Mouse (Mus musculus) lung, postnatal 14 days (tissue): ENCODE data around the gene Sv2c.
A peak's percentile ranks its signal among the peaks of the same experiment; 100 is the strongest.

Experiments used
- DNase-seq: peaks from one replicate; pipeline ENCODE4 v3.0.0; 2021

Sv2c gene

DNA sequence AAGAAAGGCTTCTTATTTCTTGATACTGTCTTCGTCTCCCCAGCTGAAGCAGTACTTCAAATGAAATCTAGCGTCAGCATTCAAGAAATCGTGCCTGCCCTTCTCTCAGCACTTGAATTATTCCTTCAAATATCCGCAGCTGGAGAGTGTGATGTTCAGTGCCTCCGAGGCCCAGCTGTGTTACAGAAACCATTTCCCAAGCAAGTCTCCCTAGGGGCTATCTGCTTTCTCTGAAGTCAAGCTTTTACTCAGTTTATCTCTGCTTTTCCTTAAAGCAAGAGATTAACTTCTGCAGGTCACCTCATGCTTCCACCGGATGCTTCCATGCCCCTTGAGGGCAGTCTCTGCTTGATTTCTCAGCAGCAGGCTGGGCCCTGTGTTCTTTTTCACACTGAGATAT, 166.8 kb downstream of the Sv2c start:
- DNase-seq, result no peak

DNA sequence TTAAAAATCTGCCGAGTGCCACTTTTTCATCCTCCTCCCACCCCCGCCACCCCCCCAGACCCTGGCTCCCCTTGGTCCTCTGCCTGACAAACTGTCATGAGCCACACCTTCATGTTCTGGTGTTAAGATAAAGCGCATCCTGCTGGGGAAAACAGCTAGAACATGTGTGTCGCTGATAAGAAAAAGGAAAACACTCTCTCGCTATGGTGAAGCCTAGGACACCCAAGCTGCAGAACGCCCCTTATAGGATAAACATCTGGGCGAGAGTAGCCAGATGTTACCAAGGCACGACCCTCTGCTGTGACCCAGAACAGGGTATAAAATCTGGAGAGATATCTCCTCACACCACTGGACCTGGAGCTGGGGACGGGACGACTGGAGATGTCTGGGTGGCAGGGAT, 167.2 kb downstream of the Sv2c start:
- DNase-seq, result no peak

DNA sequence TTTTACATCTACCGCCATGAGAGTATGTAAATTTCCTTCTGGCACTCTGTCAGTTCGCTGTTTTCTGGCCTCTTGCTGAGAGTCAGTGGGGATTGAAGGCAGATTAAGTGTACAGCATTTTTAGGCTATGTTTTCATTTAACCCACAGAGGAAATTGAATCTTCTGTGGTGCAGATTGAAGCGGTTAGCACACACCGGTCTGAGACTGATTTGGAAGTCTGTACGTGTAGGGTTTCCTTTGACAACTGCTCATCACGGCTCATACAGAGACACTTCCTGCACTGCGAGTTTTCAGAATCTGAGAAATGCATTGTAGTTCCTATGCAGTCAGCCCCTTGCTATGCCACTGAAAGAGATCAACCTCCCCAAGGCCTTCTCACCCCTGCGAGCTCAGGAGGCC, 168.2 kb downstream of the Sv2c start:
- DNase-seq, result no peak

DNA sequence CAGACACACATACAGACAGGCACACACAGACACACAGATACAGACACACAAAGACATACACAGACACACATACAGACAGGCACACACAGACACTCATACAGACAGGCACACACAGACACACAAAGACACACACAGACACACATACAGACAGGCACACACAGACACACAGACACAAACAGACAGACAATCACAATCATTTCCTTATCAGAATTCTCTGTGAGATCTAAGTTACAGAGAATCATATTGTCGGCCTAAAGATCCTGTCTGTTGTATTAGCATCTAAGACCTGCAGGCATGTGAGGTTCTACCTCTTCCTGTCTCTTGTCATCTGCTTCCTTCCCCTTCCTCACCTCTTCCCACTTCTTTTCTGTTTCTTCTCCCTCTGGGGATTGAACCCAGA, 168.7 kb downstream of the Sv2c start:
- DNase-seq, result no peak

DNA sequence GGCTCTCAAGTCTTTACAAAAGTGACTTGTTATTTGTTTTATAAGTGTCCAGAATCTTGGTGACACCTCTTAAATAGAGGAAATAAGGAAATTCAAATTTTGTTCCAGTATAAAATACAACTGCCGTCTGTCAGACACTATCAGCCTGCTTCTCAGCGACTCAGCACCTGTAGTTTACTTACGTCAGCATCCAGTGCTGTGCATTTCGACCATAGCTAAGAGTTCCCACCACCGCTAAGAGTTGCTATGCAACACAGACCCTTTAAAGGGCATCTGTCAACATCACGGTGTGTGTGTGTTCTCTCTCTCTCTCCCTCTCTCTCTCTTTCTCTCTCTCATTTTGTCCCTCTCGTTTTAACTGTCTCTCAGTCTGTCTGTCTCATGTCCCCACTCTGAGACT, 170.5 kb downstream of the Sv2c start:
- DNase-seq, result no peak

DNA sequence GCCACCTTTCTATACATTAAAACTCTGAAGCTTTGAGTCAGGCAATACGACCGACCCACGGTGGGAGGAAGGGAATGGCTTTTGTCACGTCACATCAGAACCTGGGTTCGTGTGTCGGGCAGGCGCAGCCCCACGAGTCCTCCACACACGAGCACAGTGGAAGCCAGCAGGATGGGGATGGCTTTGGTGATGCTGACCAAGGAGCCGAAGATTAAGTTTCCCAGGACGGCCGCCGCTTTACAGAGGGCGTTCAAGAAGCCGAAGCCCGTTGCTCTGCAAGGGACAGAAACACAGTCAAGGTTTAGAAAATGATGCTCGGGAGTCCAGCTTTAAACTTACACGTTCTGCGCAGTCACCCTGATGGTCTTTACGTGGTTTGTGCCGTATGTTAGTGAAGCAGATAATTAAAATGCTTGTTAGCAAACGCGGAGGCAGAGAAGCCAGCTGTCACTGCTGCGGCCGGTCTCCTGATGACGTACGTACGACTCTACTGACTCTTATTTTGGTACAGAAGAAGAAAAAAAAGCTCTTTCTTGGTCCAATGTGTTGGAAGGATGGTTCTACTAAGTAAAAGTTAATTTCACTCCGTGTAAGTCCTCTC, 171.1 kb downstream of the Sv2c start:
- peak; percentile 8 for DNase-seq

DNA sequence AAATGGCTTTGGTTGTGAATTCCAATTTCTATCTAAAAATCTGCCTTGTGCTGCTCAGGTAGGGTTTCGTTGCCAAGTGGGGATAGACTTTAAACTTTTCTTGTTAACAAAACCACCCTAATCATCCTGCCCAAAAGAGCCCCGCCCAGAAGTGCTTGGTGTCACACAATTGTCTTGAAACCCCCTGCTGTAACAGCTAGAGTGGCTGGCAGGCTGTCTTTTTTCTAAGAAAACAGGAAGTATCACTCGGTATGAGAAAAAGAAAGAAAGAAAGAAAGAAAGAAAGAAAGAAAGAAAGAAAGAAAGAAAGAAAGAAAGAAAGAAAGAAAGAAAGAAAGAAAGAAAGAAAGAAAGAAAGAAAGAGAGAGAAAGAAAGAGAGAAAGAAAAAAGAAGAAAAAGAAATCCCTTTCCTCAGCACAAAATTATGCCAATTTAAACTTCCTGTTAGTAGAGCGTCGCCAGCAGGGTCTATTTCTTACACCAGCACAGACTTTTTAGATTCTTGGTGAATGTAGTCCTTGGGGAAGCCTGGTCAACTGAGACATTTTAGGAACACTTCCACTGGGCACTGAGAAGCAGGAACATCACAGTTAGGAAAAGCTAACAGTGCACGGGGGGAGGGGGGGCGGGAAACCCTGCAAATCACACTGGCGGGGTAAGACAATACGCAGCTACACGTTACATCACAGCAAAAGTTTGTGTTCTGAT, 171.7 kb downstream of the Sv2c start:
- no peak for DNase-seq

DNA sequence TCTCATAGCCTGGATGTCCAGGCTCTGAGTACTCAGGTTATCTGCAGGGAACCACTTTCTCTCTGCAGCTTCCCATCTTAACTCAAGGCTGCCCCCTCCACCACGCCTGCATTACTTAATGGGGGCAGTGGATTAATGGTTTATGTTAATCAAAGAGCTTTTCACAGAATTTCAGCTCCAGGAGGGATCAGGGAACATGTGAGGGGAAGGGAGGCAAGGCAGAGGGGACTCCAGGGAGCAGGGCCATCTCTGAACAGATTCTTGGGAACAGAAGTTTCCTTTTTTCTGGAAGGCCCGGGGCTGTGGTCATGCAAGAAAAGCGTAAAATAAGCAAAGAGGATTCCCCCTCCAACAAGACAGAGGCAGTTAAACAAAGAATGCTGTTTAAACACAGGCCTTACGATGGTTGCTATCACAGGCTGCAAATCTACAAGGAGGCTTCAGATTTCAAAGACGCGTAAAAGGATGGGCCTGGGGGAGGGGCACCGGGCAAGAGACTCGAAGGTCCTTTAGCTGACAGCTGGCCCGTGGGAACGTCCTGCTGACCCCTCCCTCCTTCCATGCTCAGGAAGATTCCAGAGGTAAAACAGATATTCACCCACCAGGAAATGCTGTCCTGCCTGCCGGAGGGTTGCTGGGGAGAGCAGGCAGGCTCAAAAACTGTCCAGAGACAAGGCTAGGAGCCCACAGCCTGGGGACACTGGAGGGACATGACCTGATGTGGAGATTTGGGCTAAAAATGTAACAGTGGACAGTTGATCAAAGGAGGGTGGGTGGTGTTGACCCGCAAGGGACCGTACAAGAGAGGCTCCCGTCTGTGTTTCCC, 172.5 kb downstream of the Sv2c start:
- DNase-seq, result no peak

DNA sequence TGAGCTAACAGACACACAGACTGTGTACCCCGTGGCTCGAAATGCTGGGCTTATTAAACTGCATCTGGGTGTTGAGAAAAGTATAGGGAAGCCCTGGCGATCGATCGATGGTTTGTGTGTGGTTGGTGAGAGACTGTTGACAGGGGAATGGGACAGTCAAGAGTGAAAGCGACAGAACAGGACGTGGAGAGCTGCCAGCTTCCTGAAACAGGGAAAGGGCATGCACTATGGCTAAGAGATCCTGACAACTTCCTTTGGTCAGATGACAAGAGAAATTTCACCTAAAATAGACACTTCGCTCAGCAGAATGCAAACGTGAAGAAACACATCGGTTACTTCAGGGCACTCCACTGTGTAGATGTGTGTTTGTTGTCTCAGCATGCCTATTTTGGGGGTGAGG, 175.2 kb downstream of the Sv2c start:
- DNase-seq, result peak; percentile 21

DNA sequence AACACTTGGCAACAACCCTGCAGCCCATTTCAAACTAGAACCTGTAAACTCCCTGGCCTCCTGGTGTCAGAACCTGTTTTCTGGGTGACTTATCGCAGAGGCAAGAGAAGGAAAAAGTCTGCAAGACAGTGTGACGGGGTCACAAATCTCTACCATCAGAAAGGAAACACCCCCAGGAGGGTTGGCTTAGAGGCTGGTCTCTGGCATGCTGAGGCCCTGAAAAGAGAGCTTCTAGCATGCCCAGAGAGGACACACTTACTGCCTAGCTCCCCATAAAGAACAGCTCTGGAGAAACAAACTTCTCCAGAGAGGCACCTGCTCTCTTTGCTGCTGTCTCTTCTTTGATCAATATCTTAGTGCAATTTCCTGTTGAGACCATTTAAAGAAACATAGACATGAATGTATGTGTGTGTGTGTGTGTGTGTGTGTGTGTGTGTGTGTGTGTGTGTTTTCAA, 176.0 kb downstream of the Sv2c start:
- no peak for DNase-seq

DNA sequence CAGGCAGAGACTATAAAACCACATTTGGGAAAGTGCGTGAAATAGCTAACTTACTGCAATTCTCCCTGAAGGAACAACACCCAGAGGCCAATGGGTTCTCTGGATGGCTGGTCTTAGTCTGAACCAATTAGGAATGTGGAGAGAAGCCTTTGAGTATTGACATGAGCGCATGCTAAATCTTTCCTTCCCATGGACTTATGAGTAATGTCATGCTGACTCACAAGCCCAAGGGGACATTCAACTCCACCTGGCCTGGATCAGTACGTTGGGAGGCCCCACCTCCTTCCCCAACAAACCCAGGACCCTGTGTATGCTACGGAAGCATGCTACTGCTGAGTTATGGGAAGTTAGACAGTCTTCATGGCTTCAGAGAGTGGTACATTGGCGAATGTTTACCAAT, 177.2 kb downstream of the Sv2c start:
- DNase-seq, result no peak

DNA sequence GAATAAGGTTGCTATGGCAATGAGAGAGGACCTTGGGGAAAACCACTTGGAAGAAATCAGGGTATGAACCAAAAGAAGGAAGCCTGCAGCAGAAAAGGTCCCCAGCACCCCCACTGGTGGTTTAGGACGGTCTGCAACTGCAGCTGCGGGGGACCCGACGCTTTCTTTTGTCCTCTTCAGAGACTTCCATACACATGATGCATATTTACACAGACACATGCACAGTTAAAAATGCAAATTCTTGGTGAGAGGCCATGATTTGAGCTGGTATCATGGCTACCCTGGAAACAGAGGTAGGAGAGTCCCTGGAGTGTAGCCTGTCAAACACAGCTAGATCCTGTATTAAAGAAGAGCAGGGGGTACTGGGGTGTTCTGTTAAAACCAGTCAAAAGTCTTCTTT, 178.7 kb downstream of the Sv2c start:
- DNase-seq, result no peak

DNA sequence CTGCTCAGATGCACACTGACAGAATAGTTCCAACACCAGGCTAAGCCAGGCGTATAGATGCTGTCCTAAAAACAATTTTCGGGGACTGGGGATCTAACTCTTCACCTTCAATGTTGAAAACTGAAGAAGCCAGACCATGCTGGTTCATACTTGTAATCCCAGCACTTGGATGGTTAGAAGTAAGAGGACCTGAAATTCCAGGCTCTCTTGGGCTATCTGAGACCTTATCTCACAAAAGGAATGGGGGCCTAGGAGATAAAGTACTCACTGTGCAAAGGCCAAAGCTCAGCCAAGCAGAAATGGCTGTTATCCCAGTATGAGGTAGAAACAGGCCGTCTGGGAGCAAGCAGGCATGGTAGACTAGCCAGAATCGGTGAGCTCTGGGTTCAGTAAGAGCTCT, 180.1 kb downstream of the Sv2c start:
- no peak for DNase-seq

DNA sequence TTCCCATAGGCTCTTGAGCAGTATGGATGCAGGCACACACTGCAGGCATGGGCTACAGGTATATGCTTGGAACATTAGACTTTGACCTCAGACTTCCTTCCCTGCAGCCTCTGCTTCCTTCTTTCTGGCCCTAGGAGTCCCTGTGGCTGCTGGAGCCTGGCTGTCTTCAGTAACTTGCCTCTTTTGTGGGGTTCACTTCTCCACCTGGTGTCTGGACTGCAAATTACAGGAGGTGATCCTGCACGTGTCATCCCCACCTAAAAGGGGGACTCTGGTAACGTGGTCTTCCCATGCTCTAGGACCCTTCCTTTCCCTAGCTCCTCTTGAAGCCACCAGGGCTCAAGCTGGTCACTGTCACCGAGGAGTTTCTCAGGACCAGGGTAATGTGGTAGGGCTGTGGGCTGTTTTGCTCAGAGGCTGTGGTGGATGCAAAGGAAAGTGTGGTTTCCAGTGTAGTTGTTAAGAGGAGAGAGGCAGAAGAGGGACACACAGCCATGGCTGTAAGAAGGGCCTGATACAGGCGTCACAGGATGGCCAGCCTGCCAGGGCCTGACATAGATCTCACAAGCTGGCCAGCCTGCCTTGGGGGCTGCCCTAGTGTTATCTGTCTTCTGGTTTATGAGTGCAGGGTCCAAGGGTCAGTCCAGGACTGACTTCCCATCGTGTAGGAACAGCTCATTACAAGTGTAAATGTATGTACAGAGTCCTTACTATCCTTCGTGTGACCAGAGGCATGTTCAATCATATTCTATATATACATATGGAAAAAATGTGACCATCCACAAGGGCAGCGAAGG, 181.1 kb downstream of the Sv2c start:
- DNase-seq, result peak; percentile 32

DNA sequence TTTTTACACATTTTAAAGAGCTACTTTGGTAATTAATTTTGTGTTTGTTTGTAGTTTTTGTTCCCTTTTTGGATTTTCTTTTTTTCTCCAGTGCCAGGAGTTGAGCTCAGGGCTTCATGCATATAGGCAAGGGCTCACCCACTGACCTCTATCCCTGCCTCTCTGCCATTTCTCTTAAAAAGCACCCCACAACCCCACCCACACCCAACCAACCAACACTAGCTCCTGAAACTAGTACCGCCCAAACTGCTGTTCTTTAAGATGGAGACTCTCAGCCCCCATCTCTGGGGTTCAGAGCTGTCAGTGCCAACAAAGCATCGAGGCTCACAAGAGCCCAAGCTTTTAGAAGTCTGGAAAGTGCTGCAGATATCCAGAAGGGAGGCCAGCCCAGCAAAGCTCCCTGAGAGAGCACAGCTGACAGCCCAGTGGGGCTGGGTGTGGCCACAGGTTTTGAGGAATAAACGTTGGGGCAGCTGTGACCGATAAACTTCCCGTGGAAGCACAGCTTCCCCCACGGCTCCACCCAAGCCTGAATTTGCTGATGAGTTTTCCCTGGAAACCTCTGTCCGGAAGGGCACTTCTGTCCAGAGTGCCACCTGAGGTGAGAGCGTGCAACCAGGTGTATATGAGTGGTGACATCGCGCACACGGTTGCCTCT, 181.8 kb downstream of the Sv2c start:
- no peak for DNase-seq

DNA sequence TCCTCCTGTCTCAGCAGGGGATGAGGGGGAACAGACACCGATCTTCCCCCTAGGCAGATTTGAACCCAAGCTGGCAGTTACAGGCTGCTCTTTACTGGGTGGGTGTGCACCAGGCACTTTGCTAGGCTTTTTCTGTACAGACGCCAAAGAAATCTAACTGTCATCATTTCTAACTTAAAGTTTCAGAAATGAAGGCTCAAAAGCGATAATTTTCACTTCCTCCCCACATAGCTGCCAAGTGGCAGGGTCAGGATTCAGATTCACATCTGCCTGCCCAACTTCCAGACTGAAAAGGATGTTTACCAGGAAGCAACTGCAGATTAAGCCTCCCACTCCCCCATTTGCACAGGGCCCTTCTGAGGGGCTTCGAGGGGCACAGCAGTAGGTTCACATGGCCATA, 183.0 kb downstream of the Sv2c start:
- no peak for DNase-seq

DNA sequence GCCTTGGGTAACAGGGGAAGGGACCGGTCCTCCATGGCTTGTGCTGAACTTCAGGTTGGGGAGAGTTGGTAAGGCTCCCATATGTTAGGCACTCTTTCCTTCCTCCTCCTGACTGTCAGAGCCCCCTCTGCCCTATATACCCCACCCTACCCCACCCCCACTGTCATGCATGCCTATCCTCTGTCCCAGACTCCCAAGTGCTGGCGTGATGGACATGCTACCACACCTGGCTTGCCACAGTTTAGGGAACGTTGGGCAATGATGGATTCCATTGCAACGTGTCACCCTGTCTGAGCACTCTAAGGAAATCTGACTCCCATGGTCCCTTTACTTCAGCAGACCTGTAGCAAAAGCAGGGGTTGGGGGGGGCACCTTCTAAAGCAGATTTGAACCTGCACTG, 183.6 kb downstream of the Sv2c start:
- DNase-seq, result no peak

DNA sequence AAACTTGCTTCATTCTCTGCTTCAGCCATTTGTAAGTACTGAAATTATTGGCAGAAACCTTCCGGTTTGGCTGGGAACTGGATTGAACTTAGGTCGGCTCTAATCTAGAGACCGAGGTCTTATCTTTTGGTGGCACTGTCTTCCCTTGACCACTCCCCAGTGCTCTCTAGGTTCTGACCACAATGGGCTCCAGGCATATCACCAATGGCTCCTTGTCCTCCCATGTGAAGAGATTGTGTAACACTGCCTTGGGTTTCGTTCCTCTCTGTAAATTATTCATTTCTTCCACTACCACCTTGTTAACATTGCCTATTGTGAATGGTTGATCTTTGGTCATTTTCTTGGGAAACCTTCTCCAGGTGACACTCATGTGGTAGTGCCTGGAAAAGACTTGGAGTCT, 184.0 kb downstream of the Sv2c start:
- no peak for DNase-seq

DNA sequence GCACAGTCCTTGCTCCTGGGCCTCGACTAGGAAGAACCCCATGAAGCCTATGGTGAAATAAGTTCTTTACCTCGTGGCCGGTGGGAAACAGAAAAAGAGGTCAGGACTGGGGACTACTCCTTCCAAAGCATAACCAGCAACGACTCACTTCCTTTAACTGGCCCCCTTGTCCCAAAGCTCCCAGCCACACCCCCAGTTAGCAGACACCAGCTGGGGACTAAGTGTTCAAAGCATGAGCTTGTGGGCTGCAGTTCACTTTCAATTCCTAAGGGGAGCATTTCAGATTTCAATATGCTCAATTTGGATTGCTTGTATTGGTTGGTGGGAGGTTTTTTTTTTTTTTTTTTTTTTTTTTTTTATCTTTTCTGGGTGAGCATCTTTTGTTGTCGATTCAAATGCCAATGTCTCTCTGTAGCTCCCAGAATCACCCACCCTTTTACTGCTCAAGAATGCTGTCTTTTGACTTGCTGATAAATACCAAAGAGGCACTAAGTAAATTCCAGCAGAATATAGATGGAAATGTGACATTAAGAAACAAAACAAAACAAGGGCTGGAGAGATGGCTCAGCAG, 186.4 kb downstream of the Sv2c start:
- DNase-seq, result no peak

DNA sequence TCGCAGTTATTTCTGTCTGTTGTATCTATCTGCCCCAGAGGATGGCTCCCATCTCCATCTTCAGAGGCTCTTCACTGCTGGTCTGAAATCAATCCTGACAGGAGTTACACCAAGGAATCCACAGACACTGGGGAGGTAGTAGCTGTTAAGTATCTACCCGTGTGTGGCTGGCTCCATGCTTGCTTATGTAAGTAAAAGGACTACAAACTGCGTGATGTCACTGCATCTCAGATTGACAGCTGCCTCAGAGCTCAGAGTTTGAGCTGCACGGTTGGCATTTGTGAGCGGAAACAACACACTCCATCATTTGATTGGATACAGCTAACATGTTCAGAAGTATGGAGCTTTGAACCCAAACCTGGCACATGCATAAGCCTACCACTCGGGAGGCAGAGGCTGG, 187.8 kb downstream of the Sv2c start:
- DNase-seq, result no peak

DNA sequence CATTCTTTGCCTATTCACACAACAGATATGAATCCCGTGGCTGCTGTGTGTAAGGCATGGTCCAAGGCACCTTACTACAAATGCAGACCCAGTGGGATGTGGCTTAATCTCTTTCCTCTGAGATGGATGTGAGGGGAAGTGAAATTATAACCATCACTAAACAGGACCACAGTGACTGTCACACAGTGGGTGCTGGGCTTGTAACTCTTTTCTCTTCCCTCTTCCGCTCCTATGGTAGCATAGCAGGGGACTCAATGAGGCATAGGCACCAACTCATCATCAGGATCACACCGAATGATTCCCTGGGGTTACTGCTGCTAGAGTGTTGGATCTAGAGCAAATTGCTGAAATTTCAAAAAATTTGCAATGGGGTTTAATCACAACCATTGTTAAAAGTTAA, 188.5 kb downstream of the Sv2c start:
- no peak for DNase-seq

DNA sequence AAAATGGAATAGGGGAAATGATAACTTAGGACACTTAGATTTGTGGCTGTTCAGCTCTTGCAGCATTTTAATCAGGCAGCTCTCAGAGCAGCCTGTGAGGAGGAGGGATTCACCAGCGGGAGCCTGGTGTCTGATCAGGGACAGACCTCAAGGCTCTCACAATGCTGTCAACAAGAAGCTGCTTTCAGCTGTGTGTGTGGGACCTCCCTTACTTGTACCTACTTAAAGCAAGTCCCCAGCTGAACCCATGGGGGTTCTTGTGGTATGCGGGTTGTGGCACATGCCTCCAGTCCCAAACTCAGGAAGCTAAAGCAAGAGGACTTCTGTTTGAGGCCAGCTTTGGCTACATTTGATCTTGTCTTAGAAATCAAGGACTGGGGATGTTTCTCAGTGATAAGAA, 189.8 kb downstream of the Sv2c start:
- DNase-seq, result no peak
